Mouse (Mus musculus): Measurements from ENCODE around the gene Kcnj14.

GRCm38 (mm10) chr7:45869787-45870186 lies 45.2 kb upstream of the Kcnj14 start:
- TF ChIP-seq CTCF (conservative IDR thresholded peaks at IDR 0.05; ENCODE audit: low read length) (no peak), POU5F1 (IDR thresholded peaks at IDR 0.05; ENCODE audit: borderline replicate concordance, low read length) (no peak), NANOG (IDR thresholded peaks at IDR 0.05; ENCODE audit: borderline replicate concordance, low read length) (no peak)

All from E14TG2a.4 (cell line).